Mouse (Mus musculus): ENCODE results near the gene Foxn3. TPM values are rescaled to one million over a fixed set of nuclear protein-coding genes. Genes with fewer than 3 reads are reported as not detected.

The Foxn3 gene
- polyA plus RNA-seq, 1 experiment from 2014 or later = 54.0 TPM

DNA sequence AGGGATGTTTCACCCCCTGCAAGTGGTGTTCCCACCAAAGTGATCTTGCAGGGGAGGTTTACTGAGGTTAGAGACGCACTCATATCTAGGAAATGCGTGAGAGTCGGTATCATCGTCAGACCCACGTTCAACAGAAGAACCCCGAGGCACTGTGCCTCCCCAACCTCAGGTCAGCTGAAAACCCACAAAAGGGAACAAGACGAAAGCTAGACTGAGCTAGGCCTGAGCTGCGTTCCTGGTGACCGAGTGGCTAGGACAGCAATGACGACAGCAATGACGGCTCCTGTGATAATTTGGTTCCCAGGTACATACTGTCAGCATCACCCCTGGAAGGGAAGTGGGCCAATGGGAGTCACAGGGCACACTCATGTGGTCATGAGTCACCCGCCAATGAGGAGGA lies 350.2 kb downstream of the Foxn3 start:
- DNase-seq (ENCODE audit: low spot score) = no peak
- Histone ChIP-seq H3K9me3 (replicated peaks; ENCODE audit: low read length) (no peaks in the 10 kb centered on the region), H3K4me3 (replicated peaks; ENCODE audit: low read depth, low read length) (no peak overlapping the region), H3K9ac (ENCODE audit: low read depth, low read length) (no peak overlapping the region), H3K27ac (no peak overlapping the region), H3K4me1 (replicated peaks; ENCODE audit: insufficient read depth, low read length) (peaks cover 9% of the 10 kb centered on the region; the same call in 1 of the 2 replicates), H3K36me3 (ENCODE audit: insufficient read depth, low read length) (0 out of 2 replicates have a peak, but pooled peaks cover 3% of the 10 kb centered on the region), H3K27me3 (ENCODE audit: insufficient read depth, low read length) (no peaks in the 10 kb centered on the region), H3K4me2 (ENCODE audit: low read length) (no peak overlapping the region)
- 92% methylated on average over 12 of the region's 12 CpGs for WGBS
- TF ChIP-seq CTCF (IDR thresholded peaks at IDR 0.05; ENCODE audit: low read depth) = no peak
- ATAC-seq (replicated peaks; ENCODE audit: low FRiP score, low read depth) = no peak

DNA sequence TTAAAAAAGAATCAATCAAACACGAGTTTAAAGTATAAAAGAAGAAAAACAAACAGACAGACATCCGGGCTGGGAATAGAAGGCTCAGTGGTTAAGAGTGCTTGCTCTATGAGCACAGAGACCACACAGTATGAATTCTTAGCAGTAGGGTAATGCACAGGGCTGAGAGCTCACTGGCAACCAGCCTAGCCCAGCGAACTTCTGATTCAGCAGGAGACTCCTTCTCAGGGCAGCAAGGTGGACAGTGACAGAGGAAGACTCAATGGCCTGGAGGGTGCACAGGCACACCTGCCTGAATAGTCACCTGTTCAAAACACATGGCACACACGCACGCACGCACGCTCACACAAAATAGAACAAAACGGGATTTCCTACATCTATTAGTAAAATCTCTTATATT lies 353.6 kb downstream of the Foxn3 start:
- no peaks in the 10 kb centered on the region for H3K4me1 ChIP-seq (replicated peaks; ENCODE audit: insufficient read depth, low read length)
- 91% methylated on average over 8 of the region's 8 CpGs for WGBS
- DNase-seq (ENCODE audit: low spot score) = no peak
- no peak overlapping the region for H3K27ac ChIP-seq
- H3K9me3 ChIP-seq (replicated peaks; ENCODE audit: low read length) = no peaks in the 10 kb centered on the region
- TF ChIP-seq CTCF (IDR thresholded peaks at IDR 0.05; ENCODE audit: low read depth) = no peak
- no peak overlapping the region for H3K4me3 ChIP-seq (replicated peaks; ENCODE audit: low read depth, low read length)
- H3K36me3 ChIP-seq (ENCODE audit: insufficient read depth, low read length) = 0 out of 2 replicates have a peak, but pooled peaks cover 4% of the 10 kb centered on the region
- no peak overlapping the region for H3K9ac ChIP-seq (ENCODE audit: low read depth, low read length)
- no peak for ATAC-seq (replicated peaks; ENCODE audit: low FRiP score, low read depth)
- H3K27me3 ChIP-seq (ENCODE audit: insufficient read depth, low read length) = no peaks in the 10 kb centered on the region
- H3K4me2 ChIP-seq (ENCODE audit: low read length) = no peak overlapping the region

DNA sequence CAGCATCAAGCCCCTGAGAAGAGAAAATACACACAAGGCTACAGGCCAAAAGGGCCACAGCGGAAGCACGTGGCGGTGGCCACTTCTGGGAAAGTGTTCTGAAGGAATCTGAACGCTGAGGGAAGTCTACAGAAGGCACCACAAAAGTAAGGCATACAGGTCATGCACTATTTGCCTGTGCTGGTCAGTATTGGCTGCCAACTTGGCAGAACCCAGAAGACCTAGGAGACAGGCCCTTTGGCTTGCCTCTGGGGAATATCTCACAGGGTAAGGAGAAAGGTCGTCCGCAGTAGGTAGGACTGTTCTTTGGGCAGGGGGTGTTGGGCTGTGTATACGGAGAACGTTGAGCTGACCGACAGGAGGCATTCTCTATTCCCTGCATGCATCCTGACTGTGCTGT lies 355.1 kb downstream of the Foxn3 start:
- Histone ChIP-seq H3K27me3 (ENCODE audit: insufficient read depth, low read length) (no peaks in the 10 kb centered on the region), H3K36me3 (ENCODE audit: insufficient read depth, low read length) (0 out of 2 replicates have a peak, but pooled peaks cover 4% of the 10 kb centered on the region), H3K27ac (no peak overlapping the region), H3K9me3 (replicated peaks; ENCODE audit: low read length) (no peaks in the 10 kb centered on the region), H3K4me2 (ENCODE audit: low read length) (no peak overlapping the region), H3K9ac (ENCODE audit: low read depth, low read length) (no peak overlapping the region), H3K4me3 (replicated peaks; ENCODE audit: low read depth, low read length) (no peak overlapping the region), H3K4me1 (replicated peaks; ENCODE audit: insufficient read depth, low read length) (no peaks in the 10 kb centered on the region)
- no peak for TF ChIP-seq CTCF (IDR thresholded peaks at IDR 0.05; ENCODE audit: low read depth)
- no peak for DNase-seq (ENCODE audit: low spot score)
- WGBS = 87% methylated on average over 9 of the region's 9 CpGs
- ATAC-seq (replicated peaks; ENCODE audit: low FRiP score, low read depth) = no peak

DNA sequence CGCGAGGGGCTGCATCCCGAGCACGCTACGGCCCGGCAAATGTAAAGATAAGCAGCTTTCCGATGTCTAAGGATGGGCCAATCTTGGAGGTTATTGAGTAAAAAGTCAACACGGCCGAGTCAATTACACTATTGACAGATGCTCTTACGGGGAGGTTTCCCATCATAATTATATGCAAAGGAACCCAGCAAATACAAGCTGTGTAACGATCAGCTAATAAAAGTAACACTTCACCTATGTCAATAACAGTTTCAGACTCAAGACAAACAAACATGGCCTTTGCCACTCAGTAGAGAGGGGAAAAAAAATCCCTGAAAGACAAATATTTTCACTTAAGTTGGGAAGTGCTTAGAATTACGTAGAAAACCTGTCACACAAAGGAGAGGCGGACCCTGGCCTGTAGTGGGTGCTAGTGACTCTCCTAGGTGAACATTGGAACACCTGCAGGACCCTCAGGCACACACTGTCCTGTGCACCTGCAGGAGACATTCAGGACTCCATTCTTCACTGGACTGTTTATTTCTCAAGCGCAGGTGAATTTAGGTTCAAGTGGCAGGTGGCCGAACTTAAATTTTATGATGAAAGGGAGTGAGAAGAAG lies 356.3 kb downstream of the Foxn3 start:
- H3K4me1 ChIP-seq (replicated peaks; ENCODE audit: insufficient read depth, low read length) = no peaks in the 10 kb centered on the region
- peak; percentile 22; the same call in 1 of the 2 replicates for TF ChIP-seq CTCF (IDR thresholded peaks at IDR 0.05; ENCODE audit: low read depth)
- H3K27ac ChIP-seq = no peak overlapping the region
- no peak for ATAC-seq (replicated peaks; ENCODE audit: low FRiP score, low read depth)
- no peaks in the 10 kb centered on the region for H3K27me3 ChIP-seq (ENCODE audit: insufficient read depth, low read length)
- no peak overlapping the region for H3K4me3 ChIP-seq (replicated peaks; ENCODE audit: low read depth, low read length)
- no peak overlapping the region for H3K9ac ChIP-seq (ENCODE audit: low read depth, low read length)
- H3K4me2 ChIP-seq (ENCODE audit: low read length) = no peak overlapping the region
- no peaks in the 10 kb centered on the region for H3K9me3 ChIP-seq (replicated peaks; ENCODE audit: low read length)
- 84% methylated on average over 15 of the region's 15 CpGs for WGBS
- 0 out of 2 replicates have a peak, but pooled peaks cover 4% of the 10 kb centered on the region for H3K36me3 ChIP-seq (ENCODE audit: insufficient read depth, low read length)
- no peak for DNase-seq (ENCODE audit: low spot score)

DNA sequence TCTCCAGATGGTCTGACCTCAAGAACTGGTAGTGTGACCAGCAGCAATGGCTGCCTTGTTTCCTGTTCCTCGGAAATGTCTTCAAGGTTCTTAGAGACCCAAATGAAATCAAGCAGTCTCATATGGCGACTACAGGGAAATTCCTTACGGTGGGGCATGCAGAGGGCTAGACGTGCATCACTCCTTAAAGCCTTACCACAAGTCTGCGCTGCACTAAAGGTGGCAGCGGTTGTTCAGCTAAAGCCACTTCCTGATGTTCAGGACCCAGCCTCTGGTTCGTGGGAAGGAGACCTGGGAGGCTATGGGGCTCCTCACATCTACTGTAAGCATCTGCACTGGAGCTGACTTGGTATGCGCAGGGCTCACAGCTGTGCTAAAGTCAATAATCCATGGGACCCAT lies 357.6 kb downstream of the Foxn3 start:
- Histone ChIP-seq H3K27me3 (ENCODE audit: insufficient read depth, low read length) (no peaks in the 10 kb centered on the region), H3K4me3 (replicated peaks; ENCODE audit: low read depth, low read length) (no peak overlapping the region), H3K4me1 (replicated peaks; ENCODE audit: insufficient read depth, low read length) (no peaks in the 10 kb centered on the region), H3K36me3 (ENCODE audit: insufficient read depth, low read length) (0 out of 2 replicates have a peak, but pooled peaks cover 4% of the 10 kb centered on the region), H3K9me3 (replicated peaks; ENCODE audit: low read length) (no peaks in the 10 kb centered on the region), H3K27ac (no peak overlapping the region), H3K4me2 (ENCODE audit: low read length) (no peak overlapping the region), H3K9ac (ENCODE audit: low read depth, low read length) (no peak overlapping the region)
- no peak for DNase-seq (ENCODE audit: low spot score)
- ATAC-seq (replicated peaks; ENCODE audit: low FRiP score, low read depth) = no peak
- WGBS = 92% methylated on average over 8 of the region's 8 CpGs
- no peak for TF ChIP-seq CTCF (IDR thresholded peaks at IDR 0.05; ENCODE audit: low read depth)

DNA sequence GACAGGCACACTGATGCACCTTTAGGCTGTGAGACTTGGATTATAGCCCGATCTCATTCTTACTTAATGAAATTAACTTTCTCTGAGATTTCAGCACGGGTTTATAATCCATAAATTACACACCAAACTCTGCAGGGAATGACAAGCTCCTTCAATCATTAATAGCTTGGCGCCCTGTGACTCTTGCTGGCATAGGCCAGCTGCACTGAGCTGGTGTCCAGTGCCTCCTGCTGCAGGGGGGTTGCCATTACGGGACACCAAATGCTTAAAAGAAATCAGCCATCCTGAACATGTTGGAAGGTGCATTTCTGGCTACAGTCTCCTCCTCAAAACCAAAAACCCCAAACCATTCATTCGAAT lies 364.3 kb downstream of the Foxn3 start:
- Histone ChIP-seq H3K27ac (no peak overlapping the region), H3K9me3 (replicated peaks; ENCODE audit: low read length) (no peaks in the 10 kb centered on the region), H3K4me1 (replicated peaks; ENCODE audit: insufficient read depth, low read length) (peaks cover 11% of the 10 kb centered on the region; the same call in 1 of the 2 replicates), H3K27me3 (ENCODE audit: insufficient read depth, low read length) (no peaks in the 10 kb centered on the region), H3K4me2 (ENCODE audit: low read length) (no peak overlapping the region; the same call in 1 of the 2 replicates), H3K9ac (ENCODE audit: low read depth, low read length) (no peak overlapping the region), H3K36me3 (ENCODE audit: insufficient read depth, low read length) (0 out of 2 replicates have a peak, but pooled peaks cover 9% of the 10 kb centered on the region), H3K4me3 (replicated peaks; ENCODE audit: low read depth, low read length) (no peak overlapping the region)
- WGBS = 58% methylated on average over 5 of the region's 5 CpGs
- ATAC-seq (replicated peaks; ENCODE audit: low FRiP score, low read depth) (peak; percentile 79), DNase-seq (ENCODE audit: low spot score) (peak; percentile 30)
- peak; percentile 58 for TF ChIP-seq CTCF (IDR thresholded peaks at IDR 0.05; ENCODE audit: low read depth)
